Mouse (Mus musculus) kidney, adult 2 months (tissue): Measurements from ENCODE around the gene Camsap2. TPM values are rescaled to one million over a fixed set of nuclear protein-coding genes. Genes with fewer than 3 reads are reported as not detected.

ENCODE experiments used
- DNase-seq: peaks from one replicate; pipeline ENCODE4 v3.0.0; 2021
- H3K27ac ChIP-seq: fragments of 200-500 bp; 2 replicates; pipeline ENCODE4 v1.5.1; 2012; ENCODE audit warnings: low read depth, low read length, control low read depth, inconsistent platforms; ENCODE audit not compliant: insufficient read depth
- H3K27me3 ChIP-seq: fragments of 200-500 bp; replicated peaks from 2 replicates; pipeline ENCODE4 v1.6.1; 2012; ENCODE audit warnings: mild to moderate bottlenecking, moderate library complexity, low read length, inconsistent platforms; ENCODE audit not compliant: control insufficient read depth, insufficient read depth
- H3K36me3 ChIP-seq: fragments of 200-500 bp; 2 replicates; pipeline ENCODE4 v1.6.1; 2012; ENCODE audit warnings: mild to moderate bottlenecking, moderate library complexity, low read length, inconsistent platforms; ENCODE audit not compliant: control insufficient read depth, insufficient read depth
- H3K4me1 ChIP-seq: fragments of 200-500 bp; 2 replicates; pipeline ENCODE4 v1.6.1; 2011; ENCODE audit warnings: low read length; ENCODE audit not compliant: control insufficient read depth, insufficient read depth
- H3K4me3 ChIP-seq: fragments of 200-500 bp; 2 replicates; pipeline ENCODE4 v1.5.1; 2011; ENCODE audit warnings: mild to moderate bottlenecking, low read depth, low read length, control low read depth; ENCODE audit not compliant: insufficient read depth
- CTCF ChIP-seq: fragments of 200-500 bp; conservative IDR thresholded peaks from 2 replicates; pipeline ENCODE4 v1.5.1; 2011; ENCODE audit warnings: low read depth, mild to moderate bottlenecking, control low read depth, low read length, moderate library complexity, mixed read lengths; ENCODE audit not compliant: insufficient read depth, insufficient read length
- POLR2A ChIP-seq: fragments of 200-500 bp; IDR thresholded peaks from one replicate; pipeline ENCODE4 v1.6.1; 2011; ENCODE audit warnings: low read depth, low read length, control low read depth
- WGBS: fragments of 180-500 bp; shearing (Covaris S2); methylation state at CpG from one replicate; pipeline ENCODE4 v1.1.7; 2018; 5-methylcytosine and 5-hydroxymethylcytosine counted together
- polyA plus RNA-seq: library from polyadenylated mRNA; depleted of rRNA; stranded (reverse); fragments of >200 nt; gene quantifications from 2 replicates; pipeline ENCODE4 v1.2.3, GENCODE M21; 2012; rRNA removed

Camsap2 gene
- polyA plus RNA-seq, 1 experiment = 8.6 TPM

- Histone ChIP-seq H3K27me3 (no peaks in the 10 kb centered on the region), H3K36me3 (no peaks in the 10 kb centered on the region), H3K27ac (peak overlapping the region; percentile 96), H3K4me3 (peak overlapping the region; percentile 8; the same call in 1 of the 2 replicates), H3K4me1 (peaks cover 23% of the 10 kb centered on the region)
- 25% methylated on average over 13 of the region's 13 CpGs for WGBS
- peak; percentile 90 for DNase-seq
- no peak for TF ChIP-seq CTCF
- TF ChIP-seq POLR2A = no peak
Measured at GRCm38 (mm10) chr1:136228328-136229039, 117.4 kb downstream of the Camsap2 start.

DNA sequence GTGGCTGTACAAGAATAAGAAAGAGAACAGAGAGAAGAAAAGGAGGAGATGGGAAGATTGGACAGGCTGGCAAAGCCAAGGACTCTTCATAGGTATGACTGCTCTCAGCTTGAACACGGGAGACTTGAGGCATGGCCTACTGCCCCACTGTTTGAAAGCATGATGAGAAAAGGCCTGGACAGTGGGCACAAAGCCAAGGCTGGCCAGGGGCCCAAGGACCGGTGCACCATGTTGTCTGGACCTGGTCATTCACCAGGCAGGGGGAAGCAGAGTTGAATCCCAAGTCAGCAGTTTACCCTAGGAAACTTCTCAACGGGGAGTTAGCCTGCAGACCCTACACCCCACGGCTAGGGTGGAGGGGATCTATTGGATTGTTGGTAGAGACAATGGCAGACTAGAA is 118.0 kb downstream of the Camsap2 start:
- Histone ChIP-seq H3K4me3 (no peak overlapping the region), H3K4me1 (peaks cover 26% of the 10 kb centered on the region), H3K36me3 (no peaks in the 10 kb centered on the region), H3K27ac (peak overlapping the region; percentile 96), H3K27me3 (no peaks in the 10 kb centered on the region)
- WGBS = 38% methylated on average over 4 of the region's 4 CpGs
- peak; percentile 96 for DNase-seq
- TF ChIP-seq CTCF = no peak
- TF ChIP-seq POLR2A = no peak

DNA sequence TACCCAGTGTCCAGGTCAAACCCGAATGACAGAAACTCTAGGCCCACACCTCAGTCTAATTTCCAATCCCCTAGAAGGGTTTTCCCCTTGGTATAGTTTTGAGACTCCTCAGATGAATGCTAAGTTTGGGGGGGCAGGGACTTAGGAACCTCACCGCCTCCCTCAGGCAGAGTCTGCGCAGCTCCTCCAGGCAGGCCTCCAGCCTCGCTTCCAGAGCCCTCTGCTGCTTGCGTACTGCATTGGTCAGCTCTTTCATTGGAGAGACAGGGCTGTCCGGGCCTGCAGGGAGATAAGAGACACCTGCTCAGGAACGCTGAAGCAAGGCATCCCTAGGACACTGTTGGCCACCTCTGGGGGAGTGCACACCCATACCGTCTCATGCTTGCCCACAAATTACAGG is 119.3 kb downstream of the Camsap2 start:
- 81% methylated on average over 8 of the region's 8 CpGs for WGBS
- DNase-seq = no peak
- no peaks in the 10 kb centered on the region for H3K36me3 ChIP-seq
- H3K27me3 ChIP-seq = no peaks in the 10 kb centered on the region
- TF ChIP-seq CTCF (no peak), POLR2A (no peak)
- H3K4me1 ChIP-seq = peaks cover 29% of the 10 kb centered on the region
- H3K27ac ChIP-seq = no peak overlapping the region
- H3K4me3 ChIP-seq = no peak overlapping the region

- H3K36me3 ChIP-seq = no peaks in the 10 kb centered on the region
- no peak for DNase-seq
- H3K27me3 ChIP-seq = no peaks in the 10 kb centered on the region
- H3K4me1 ChIP-seq = peaks cover 29% of the 10 kb centered on the region
- 97% methylated on average over 8 of the region's 8 CpGs for WGBS
- no peak for TF ChIP-seq CTCF
- TF ChIP-seq POLR2A = no peak
- H3K27ac ChIP-seq = no peak overlapping the region
- no peak overlapping the region for H3K4me3 ChIP-seq
Measured at GRCm38 (mm10) chr1:136225846-136226245, 120.1 kb downstream of the Camsap2 start.

DNA sequence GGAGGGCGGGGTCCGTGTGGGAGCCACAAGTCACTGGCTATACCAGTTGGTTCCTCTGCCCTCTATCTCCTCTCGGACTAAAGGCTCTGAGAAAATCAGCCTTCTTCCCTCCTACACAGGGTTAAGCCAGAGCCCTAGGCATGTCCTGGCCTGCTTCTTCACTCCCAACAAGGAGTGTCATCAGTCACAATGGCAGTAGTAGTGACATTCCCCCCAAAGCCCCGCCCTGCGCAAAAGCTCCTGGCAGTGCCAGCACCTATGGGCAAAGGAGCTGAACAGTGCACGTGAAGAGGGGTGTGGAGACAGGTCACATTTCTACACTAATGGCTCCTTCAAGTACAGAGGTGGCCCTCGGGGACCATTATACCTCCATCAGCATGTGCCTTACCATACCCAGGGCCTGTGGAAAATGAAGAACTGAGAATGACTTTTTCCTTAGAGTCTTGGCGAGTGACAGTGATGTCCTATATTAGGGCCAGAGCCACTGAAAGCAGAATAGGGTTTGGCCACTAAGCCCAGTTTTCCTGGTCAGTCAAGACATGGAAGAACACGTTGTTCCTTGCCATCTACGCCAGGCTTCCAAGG is 122.1 kb downstream of the Camsap2 start:
- no peaks in the 10 kb centered on the region for H3K27me3 ChIP-seq
- no peak overlapping the region for H3K4me3 ChIP-seq
- H3K27ac ChIP-seq = no peak overlapping the region
- WGBS = 72% methylated on average over 10 of the region's 10 CpGs
- H3K4me1 ChIP-seq = peaks cover 29% of the 10 kb centered on the region
- no peaks in the 10 kb centered on the region for H3K36me3 ChIP-seq
- TF ChIP-seq POLR2A = no peak
- no peak for TF ChIP-seq CTCF
- no peak for DNase-seq

DNA sequence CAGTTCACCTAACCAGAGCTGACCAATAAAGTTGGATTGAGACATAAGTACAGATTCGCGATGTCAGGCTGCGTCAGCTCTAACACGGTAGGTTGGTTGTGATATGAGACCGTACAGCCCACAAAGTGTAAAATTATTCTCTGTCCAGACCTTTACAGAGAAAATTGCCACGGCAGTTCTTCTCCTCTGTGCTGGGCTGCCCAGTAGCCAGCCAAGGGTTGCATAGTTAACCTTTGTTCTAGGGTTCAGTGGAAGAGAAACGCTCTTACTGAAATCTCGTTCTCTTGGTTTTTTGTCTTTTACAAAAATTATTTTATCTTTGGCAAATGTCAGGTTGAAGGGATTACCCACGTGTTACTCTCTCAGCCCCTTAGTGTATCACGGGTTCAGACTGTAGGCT is 123.5 kb downstream of the Camsap2 start:
- Histone ChIP-seq H3K4me1 (peaks cover 24% of the 10 kb centered on the region; the same call in 1 of the 2 replicates), H3K27ac (peak overlapping the region; percentile 13; the same call in 1 of the 2 replicates), H3K36me3 (no peaks in the 10 kb centered on the region), H3K4me3 (no peak overlapping the region), H3K27me3 (no peaks in the 10 kb centered on the region)
- 53% methylated on average over 10 of the region's 10 CpGs for WGBS
- TF ChIP-seq CTCF = no peak
- no peak for TF ChIP-seq POLR2A
- peak; percentile 67 for DNase-seq

DNA sequence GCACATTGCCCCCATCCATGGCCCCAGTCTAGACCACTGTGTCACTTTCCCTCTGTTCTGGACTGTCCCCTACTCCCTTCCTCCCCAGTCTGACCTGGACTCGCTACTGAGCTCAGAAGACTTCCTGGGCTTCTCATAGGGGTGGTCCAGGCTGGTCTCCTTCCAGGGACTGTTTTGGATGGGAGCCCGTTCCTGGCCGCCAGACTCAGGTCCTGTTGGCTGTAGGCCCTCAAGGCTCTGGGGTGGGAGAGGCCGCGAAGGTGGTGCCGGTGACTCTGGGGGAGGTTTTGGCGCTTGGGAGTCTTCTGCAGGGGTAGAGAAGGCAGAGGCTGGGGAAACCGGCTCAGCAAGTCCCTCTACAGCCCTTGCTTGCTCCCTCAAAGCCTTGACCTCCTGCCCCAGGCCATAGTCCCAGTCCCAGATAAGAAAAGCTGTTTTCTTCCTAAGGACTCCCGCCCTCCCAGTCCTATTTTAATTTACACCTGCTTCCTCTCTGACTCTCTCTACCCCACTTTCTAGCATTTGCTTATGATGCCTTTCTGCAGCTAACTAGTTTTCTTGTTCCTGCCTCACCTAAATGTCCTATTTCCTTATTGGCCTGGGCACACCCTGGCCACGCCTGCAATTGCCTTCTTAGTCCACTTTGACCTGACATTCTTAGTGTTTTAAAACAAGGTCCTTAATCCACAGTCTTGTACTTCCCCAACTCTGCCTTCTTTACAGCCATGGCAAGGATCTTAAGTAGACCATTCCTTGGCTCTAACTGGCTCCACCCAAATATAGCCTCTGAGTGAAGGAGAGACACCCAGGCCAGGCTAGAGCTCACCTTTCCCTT is 125.7 kb downstream of the Camsap2 start:
- Histone ChIP-seq H3K27me3 (no peaks in the 10 kb centered on the region), H3K27ac (no peak overlapping the region), H3K36me3 (no peaks in the 10 kb centered on the region), H3K4me3 (no peak overlapping the region), H3K4me1 (peaks cover 20% of the 10 kb centered on the region; the same call in 1 of the 2 replicates)
- 62% methylated on average over 10 of the region's 10 CpGs for WGBS
- no peak for TF ChIP-seq CTCF
- TF ChIP-seq POLR2A = no peak
- DNase-seq = no peak

Other genes with a start within 250 kb of the Camsap2 start
- gene Kif21b, start 214.7 kb downstream of the Camsap2 start, polyA plus RNA-seq = 1.3 and 4.2 TPM in 2 replicates
- gene Mroh3, start 133.3 kb downstream of the Camsap2 start, polyA plus RNA-seq = 0.10 and 0.44 TPM in 2 replicates
- gene Inava, start 111.8 kb downstream of the Camsap2 start, polyA plus RNA-seq = 10.5 and 13.5 TPM in 2 replicates
- 0.09 and 0.30 TPM in 2 replicates for gene Gpr25, start 85.2 kb downstream of the Camsap2 start, polyA plus RNA-seq
- 4.3 and 4.9 TPM in 2 replicates for gene Ddx59, start 69.2 kb upstream of the Camsap2 start, polyA plus RNA-seq
- 0.04 and 0.05 TPM in 2 replicates for gene Kif14, start 120.2 kb upstream of the Camsap2 start, polyA plus RNA-seq